Mouse (Mus musculus): ENCODE measurements around the gene Dnaic1. TPM values are rescaled to one million over a fixed set of nuclear protein-coding genes. Genes with fewer than 3 reads are reported as not detected.

The Dnaic1 gene
- total and polyA plus RNA-seq, 3 experiments: 0.34 to 4.1 (median 0.89) TPM

GRCm38 (mm10) chr4:41583353-41583752 is 13.8 kb downstream of the Dnaic1 start:
- Histone ChIP-seq H3K9ac (ENCODE audit: insufficient read depth, low read depth) (no peak overlapping the region), H3K79me2 (replicated peaks; ENCODE audit: control insufficient read depth, extremely low read depth, insufficient read depth, poor library complexity, severe bottlenecking) (no peaks in the 10 kb centered on the region), H3K27ac (ENCODE audit: insufficient read depth, low read depth) (no peak overlapping the region), H3K27me3 (replicated peaks) (peaks cover 77% of the 10 kb centered on the region), H3K36me3 (replicated peaks in 1 of 2; ENCODE audit: control insufficient read depth in 1 of 2, insufficient read depth in 1 of 2, low read length in 1 of 2) (no peaks in the 10 kb centered on the region), H3K4me3 (replicated peaks in 1 of 3; ENCODE audit: low read depth in 2 of 3, low read length in 2 of 3, poor library complexity in 1 of 3) (no peak overlapping the region), H3K4me1 (ENCODE audit: control insufficient read depth in 1 of 2, insufficient read depth in 2 of 2) (no peaks in the 10 kb centered on the region), H3K4me2 (ENCODE audit: insufficient read depth, low read depth, poor library complexity, severe bottlenecking) (no peak overlapping the region), H3K9me3 (replicated peaks; ENCODE audit: low read length) (no peaks in the 10 kb centered on the region)
- dilution Hi-C loops (cut with MboI; ENCODE audit: extremely low pct_ligation_motif_present, extremely low pct_unique_long_range_greater_than_20kb, low sequenced_read_pairs): no loop called here
- DNase-seq (ENCODE audit: extremely low read depth): no peak
- TF ChIP-seq POLR2A (IDR thresholded peaks at IDR 0.05; ENCODE audit: low read depth, low read length) (no peak), CHD1 (IDR thresholded peaks at IDR 0.05; ENCODE audit: low read depth, low read length) (no peak), HCFC1 (IDR thresholded peaks at IDR 0.05; ENCODE audit: low read depth, low read length) (no peak), IRF4 (IDR thresholded peaks at IDR 0.05; ENCODE audit: low read depth, low read length) (no peak), E2F4 (IDR thresholded peaks at IDR 0.05; ENCODE audit: insufficient replicate concordance, low read depth, low read length) (no peak), KAT2A (IDR thresholded peaks at IDR 0.05; ENCODE audit: insufficient replicate concordance, low read length) (no peak), BHLHE40 (IDR thresholded peaks at IDR 0.05; ENCODE audit: low read depth, low read length) (no peak), RCOR1 (conservative IDR thresholded peaks at IDR 0.05; ENCODE audit: low read depth, low read length) (no peak), ETS1 (conservative IDR thresholded peaks at IDR 0.05; ENCODE audit: low read depth, low read length) (no peak), PAX5 (IDR thresholded peaks at IDR 0.05; ENCODE audit: low read length) (no peak), RAD21 (IDR thresholded peaks at IDR 0.05; ENCODE audit: low read depth, low read length) (no peak), MYC (IDR thresholded peaks at IDR 0.05; ENCODE audit: low read depth, low read length) (no peak), NRF1 (IDR thresholded peaks at IDR 0.05; ENCODE audit: low read depth, low read length) (no peak), CTCF (conservative IDR thresholded peaks at IDR 0.05 in 1 of 2, IDR thresholded peaks at IDR 0.05 in 1 of 2; ENCODE audit: low read depth in 2 of 2, low read length in 2 of 2) (no peak), POLR2AphosphoS2 (IDR thresholded peaks at IDR 0.05; ENCODE audit: low read depth, low read length) (no peak), CHD2 (IDR thresholded peaks at IDR 0.05; ENCODE audit: low read length) (no peak), ZKSCAN1 (IDR thresholded peaks at IDR 0.05; ENCODE audit: borderline replicate concordance, low read depth, low read length) (no peak), JUND (conservative IDR thresholded peaks at IDR 0.05; ENCODE audit: low read depth, low read length) (no peak)
- in situ Hi-C loops (cut with MboI; ENCODE audit: low pct_ligation_motif_present, low pct_unique_long_range_greater_than_20kb, low sequenced_read_pairs): no loop called here

GRCm38 (mm10) chr4:41602818-41603217 is 33.2 kb downstream of the Dnaic1 start:
- Histone ChIP-seq H3K79me2 (replicated peaks; ENCODE audit: control insufficient read depth, extremely low read depth, insufficient read depth, poor library complexity, severe bottlenecking) (no peaks in the 10 kb centered on the region), H3K9ac (ENCODE audit: insufficient read depth, low read depth) (no peak overlapping the region), H3K4me2 (ENCODE audit: insufficient read depth, low read depth, poor library complexity, severe bottlenecking) (no peak overlapping the region), H3K27me3 (replicated peaks) (peaks cover 92% of the 10 kb centered on the region), H3K4me3 (replicated peaks in 1 of 3; ENCODE audit: low read depth in 2 of 3, low read length in 2 of 3, poor library complexity in 1 of 3) (no peak overlapping the region), H3K27ac (ENCODE audit: insufficient read depth, low read depth) (no peak overlapping the region), H3K9me3 (replicated peaks; ENCODE audit: low read length) (peaks cover 5% of the 10 kb centered on the region), H3K4me1 (ENCODE audit: control insufficient read depth in 1 of 2, insufficient read depth in 2 of 2) (no peaks in the 10 kb centered on the region), H3K36me3 (replicated peaks in 1 of 2; ENCODE audit: control insufficient read depth in 1 of 2, insufficient read depth in 1 of 2, low read length in 1 of 2) (no peaks in the 10 kb centered on the region)
- TF ChIP-seq ZMIZ1 (IDR thresholded peaks at IDR 0.05; ENCODE audit: low read depth, low read length) (no peak), USF2 (conservative IDR thresholded peaks at IDR 0.05; ENCODE audit: low read depth, low read length) (no peak), PAX5 (IDR thresholded peaks at IDR 0.05; ENCODE audit: low read length) (no peak), HCFC1 (IDR thresholded peaks at IDR 0.05; ENCODE audit: low read depth, low read length) (no peak), MEF2A (IDR thresholded peaks at IDR 0.05; ENCODE audit: borderline replicate concordance, low read depth, low read length) (no peak), POLR2A (IDR thresholded peaks at IDR 0.05; ENCODE audit: low read depth, low read length) (no peak), USF1 (IDR thresholded peaks at IDR 0.05; ENCODE audit: low read depth, low read length) (no peak), ELF1 (IDR thresholded peaks at IDR 0.05; ENCODE audit: low read depth, low read length) (no peak), RCOR1 (conservative IDR thresholded peaks at IDR 0.05; ENCODE audit: low read depth, low read length) (no peak), BHLHE40 (IDR thresholded peaks at IDR 0.05; ENCODE audit: low read depth, low read length) (no peak), TCF12 (IDR thresholded peaks at IDR 0.05; ENCODE audit: low read depth, low read length) (no peak), MAX (IDR thresholded peaks at IDR 0.05; ENCODE audit: low read length) (no peak), GABPA (IDR thresholded peaks at IDR 0.05; ENCODE audit: insufficient replicate concordance, low read depth, low read length) (no peak), SMC3 (IDR thresholded peaks at IDR 0.05; ENCODE audit: low read depth, low read length) (no peak), SIN3A (IDR thresholded peaks at IDR 0.05; ENCODE audit: low read length) (no peak), JUN (IDR thresholded peaks at IDR 0.05; ENCODE audit: insufficient read depth, low read depth, low read length) (no peak), ETS1 (conservative IDR thresholded peaks at IDR 0.05; ENCODE audit: low read depth, low read length) (no peak), ZNF384 (IDR thresholded peaks at IDR 0.05; ENCODE audit: low read depth, low read length) (no peak), ZC3H11A (IDR thresholded peaks at IDR 0.05; ENCODE audit: low read depth, low read length) (no peak)
- in situ Hi-C loops (cut with MboI; ENCODE audit: low pct_ligation_motif_present, low pct_unique_long_range_greater_than_20kb, low sequenced_read_pairs): loop anchor here (10.0 kb wide), 1 partner anchor 52 kb away; no protein-coding TSS in a partner anchor
- DNase-seq (ENCODE audit: extremely low read depth): no peak
- dilution Hi-C loops (cut with MboI; ENCODE audit: extremely low pct_ligation_motif_present, extremely low pct_unique_long_range_greater_than_20kb, low sequenced_read_pairs): no loop called here

Measured in CH12.LX (cell line).